Mouse (Mus musculus) spleen, postnatal 10 days (tissue): ENCODE results near the gene Lrpprc.

Experiments
- DNase-seq, 2 experiments: peaks; one replicate each; pipeline ENCODE4 v3.0.0; 2021 to 2022; ENCODE audit warnings: low spot score in 2 of 2

The Lrpprc gene

GRCm38 (mm10) chr17:84716252-84716872, 74.2 kb downstream of the Lrpprc start:
- no peak for DNase-seq

- no peak for DNase-seq
Measured at GRCm38 (mm10) chr17:84714930-84715329, 75.7 kb downstream of the Lrpprc start.

GRCm38 (mm10) chr17:84713563-84714164, 76.9 kb downstream of the Lrpprc start:
- no peak for DNase-seq

DNA sequence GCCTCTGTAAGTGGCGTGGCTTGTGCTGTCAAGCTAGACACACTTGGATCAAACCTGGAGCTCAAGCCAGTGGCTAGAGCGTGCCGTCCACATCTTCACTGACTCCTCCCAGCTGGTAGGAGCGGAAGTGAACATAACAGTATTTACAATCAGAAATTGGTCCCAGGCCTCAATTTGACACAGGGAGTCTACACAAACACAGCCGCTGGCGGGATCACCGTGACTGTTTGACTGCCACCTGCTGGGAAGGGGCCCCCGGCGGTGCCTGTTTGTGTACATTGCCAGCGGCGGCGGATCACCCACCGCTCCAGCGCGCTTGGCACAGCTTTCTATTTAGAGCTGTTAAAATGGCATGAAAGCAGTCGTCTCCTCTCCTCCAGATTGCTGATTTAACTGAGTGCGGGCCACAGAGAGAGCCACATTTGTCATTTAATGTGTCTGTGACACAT, 81.2 kb downstream of the Lrpprc start:
- no peak for DNase-seq

GRCm38 (mm10) chr17:84708818-84709217, 81.8 kb downstream of the Lrpprc start:
- DNase-seq: no peak

DNA sequence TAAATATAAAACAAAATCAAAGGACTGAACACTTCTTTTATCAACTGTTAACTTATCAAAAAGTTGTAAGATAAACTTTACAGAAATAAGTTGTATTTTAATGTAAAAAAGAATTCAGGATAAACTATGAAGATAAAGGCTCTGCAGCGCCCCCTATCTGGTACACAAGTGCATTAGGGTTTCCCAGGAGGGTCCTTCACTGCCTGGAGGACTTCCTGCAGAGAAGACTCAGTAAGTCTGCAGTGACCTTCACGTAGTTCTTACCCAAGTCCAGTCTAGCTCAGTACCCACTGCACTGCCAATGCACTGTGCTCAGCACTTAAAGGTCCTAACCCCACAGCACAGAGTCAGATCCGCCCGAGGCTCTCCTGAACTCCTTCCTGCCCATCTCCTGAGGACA, 83.2 kb downstream of the Lrpprc start:
- no peak for DNase-seq

GRCm38 (mm10) chr17:84698727-84699126, 91.9 kb downstream of the Lrpprc start:
- DNase-seq: peak; percentile 24 to 54

DNA sequence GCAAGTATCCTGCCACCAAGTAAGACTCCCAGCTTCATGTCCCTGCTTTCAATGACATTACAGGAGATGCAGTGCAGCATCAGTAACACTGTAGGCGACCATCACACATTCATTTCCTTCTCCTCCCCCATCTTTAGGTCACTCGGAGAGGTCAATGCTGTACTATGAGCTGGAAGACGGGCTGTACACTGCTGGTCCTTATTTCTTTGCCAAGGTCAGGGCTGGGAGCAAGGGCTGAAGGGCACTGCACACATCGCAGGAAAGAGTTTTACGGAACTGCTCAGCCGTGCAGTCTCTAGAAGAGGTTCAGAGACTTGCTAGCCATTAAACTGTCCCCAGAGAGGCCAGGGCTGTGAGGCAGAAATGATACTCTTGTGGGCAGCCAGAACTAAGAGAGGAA, 94.1 kb downstream of the Lrpprc start:
- DNase-seq: no peak

DNA sequence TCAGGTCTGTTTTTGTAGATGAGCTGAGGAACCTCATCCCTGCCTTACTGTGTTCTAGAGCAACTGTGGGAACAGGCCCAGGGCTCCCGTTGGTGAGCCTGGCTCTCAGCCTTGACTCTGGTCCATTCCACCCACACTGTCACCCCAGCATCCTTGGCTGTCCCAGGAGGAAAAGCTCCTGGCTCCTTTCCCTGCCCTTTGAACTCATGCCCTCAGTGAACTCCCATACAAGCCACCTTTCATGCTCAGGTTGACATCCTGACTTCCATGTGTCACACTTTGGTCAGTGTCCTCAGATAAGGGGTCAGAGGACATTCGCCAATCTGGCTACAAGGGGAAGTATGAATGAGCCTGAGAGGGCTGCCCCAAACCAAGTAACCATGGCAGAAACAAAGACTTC, 96.8 kb downstream of the Lrpprc start:
- DNase-seq: no peak

DNA sequence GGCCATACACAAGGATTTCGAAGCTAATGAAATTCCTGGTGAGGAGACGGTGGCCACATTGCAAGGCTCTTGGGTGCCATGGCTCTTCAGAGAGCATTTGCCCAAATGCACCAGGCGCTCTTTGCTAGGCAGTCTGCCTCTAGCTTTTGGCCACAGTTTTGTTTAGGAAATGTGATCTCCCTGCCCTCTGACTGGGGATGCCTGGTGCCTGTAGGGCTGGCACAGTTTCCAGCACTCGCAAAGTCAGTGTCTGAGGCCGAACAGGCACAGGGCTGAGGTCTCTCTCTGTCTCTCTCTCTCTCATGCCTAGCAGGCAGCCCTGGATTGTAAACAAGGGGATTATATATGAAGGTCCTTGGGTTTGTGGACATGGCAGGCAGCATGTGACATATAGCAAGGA, 100.5 kb downstream of the Lrpprc start:
- DNase-seq: no peak

GRCm38 (mm10) chr17:84689316-84689715, 101.3 kb downstream of the Lrpprc start:
- no peak for DNase-seq

DNA sequence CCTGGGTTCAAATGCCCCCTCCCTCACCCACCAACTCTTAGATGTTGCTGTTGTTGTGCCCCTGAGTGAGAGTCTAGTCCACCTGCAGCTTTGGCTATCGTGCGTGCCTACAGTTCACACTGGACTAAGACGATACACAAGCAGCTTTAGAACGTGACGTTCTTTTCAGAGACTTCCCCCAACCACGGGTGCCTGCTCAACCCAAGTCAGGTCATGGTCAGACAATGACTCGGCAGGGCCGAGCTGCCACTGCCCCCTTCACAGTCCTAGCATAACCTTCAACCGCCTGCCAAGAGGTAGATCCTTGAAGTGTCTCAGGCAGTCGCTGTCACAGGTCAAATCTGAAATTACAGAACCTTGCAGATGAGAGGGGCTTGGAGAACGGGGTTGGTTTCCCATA, 101.8 kb downstream of the Lrpprc start:
- DNase-seq: no peak

DNA sequence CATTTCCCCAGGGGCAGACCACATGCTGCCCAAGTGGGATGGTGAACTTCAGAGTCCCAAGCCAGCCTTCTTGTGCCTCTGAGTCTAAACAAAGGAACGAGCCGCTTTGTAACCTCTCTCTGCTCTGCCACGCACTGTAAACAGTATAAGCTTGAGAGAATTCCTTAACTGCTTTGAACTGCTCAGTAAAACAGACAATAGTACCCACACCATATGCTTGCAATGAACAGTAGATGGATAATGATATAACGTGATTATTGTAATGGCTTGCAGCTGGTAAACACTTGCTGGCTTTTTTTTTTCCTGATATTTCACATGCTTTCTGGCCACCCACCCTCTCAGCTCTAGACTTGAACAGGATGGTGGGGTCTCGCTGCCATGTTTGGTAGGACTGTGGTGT, 102.6 kb downstream of the Lrpprc start:
- no peak for DNase-seq

GRCm38 (mm10) chr17:84685286-84685685, 105.3 kb downstream of the Lrpprc start:
- no peak for DNase-seq

GRCm38 (mm10) chr17:84684284-84684683, 106.3 kb downstream of the Lrpprc start:
- no peak for DNase-seq

DNA sequence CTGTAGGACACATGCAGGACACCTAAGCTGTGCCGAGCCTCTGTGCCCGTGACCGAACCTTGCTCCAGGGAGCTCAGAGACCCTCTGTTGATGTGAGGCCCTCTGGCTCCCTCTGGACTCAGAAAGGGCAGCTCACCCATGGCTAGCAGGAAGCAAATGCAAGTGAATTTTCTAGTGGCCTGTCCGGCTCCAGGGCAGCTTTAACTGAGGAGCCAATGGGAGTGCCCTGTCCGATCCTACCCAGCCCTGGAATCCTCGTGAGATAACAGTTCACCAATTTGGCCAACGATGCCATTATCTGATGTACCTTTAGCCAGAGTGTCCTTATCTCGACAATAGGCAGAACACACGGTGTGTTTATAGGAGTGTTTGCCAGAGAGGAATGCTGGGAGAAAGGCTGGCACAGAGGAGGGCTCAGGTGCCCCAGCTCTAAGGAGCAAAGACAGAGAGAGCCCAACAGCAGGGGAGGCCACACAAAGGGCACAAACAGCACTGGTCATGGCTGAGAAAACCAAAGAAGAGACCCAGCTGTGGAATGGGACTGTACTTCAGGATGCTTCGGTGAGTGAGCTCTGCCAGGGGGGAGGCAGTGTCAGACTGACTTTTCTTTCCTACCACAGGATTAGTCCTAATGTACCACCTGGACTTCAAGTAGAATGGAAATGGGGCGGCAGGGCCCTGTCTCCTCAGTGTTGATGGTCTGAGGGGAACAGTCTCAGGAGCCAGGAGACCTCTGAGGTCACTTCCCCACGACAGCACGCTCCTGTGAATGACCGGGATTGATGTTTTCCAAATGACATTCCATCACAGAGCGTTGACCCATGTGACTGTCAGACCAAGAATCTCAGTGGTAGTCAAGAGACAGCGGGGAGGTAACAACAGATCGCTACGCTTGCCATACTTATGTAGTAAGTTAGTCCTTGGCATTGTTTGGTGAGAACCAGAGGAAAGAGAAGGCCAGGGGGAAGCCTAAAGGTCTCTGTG, 107.6 kb downstream of the Lrpprc start, which contains the start of gene Abcg5:
Abcg5 (minus strand) TSS at position 278 of the 984 bp plus-strand sequence.
- no peak for DNase-seq

- no peak for DNase-seq
Measured at GRCm38 (mm10) chr17:84681670-84682069, 108.9 kb downstream of the Lrpprc start.

DNA sequence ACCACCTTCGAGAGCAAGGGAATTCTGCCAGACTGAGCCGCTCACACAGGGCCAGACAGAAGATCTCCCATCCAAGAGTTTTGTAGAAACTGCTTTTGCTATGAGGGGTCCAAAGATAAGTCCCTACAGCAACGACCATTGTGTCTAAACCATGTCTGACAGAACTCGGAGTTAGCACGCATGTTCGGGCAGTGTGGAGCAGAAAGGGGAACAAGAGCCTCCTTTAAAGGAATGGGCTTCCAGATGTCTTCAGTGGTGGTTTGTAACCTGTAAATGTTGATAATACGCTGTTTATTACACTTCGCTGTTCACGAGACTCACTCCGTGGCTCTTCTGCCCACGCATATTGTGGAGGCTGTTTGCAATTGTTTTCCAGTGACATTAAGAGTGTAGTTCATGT, 113.0 kb downstream of the Lrpprc start:
- no peak for DNase-seq

GRCm38 (mm10) chr17:84675951-84676366, 114.6 kb downstream of the Lrpprc start, which contains the start of gene Abcg8:
Abcg8 (plus strand) TSS chr17:84676302.
- no peak for DNase-seq

- no peak for DNase-seq
Measured at GRCm38 (mm10) chr17:84675204-84675603, 115.4 kb downstream of the Lrpprc start.

DNA sequence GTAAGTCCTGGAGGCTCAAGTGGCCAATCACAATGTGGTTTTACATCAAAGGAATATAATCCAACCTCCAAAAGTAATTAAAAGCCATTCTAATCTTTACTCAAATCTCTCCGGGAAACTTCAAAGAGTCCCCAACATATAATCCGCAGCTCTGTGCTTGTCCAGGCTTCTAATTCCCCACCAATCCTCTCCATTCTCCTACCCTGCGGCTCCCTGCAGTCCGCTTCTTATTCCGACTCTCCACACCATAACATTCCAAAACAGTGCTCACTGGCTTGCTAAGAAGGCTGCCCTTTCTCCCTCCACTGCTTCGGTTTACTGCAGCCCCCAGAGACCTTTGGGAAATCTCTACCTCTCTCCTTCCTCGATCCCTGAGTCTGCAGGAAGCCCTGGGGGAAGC, 116.5 kb downstream of the Lrpprc start:
- DNase-seq: no peak
